Mouse (Mus musculus) B cell, adult 2 months (primary cell): ENCODE measurements around the gene Ltbp1.

Experiments
- DNase-seq, 2 experiments: peaks; one replicate each; pipeline ENCODE4 v3.0.0; 2022

The Ltbp1 gene

GRCm38 (mm10) chr17:75317106-75317505 lies 311.7 kb downstream of the Ltbp1 start:
- no peak for DNase-seq

GRCm38 (mm10) chr17:75323229-75323628 lies 317.9 kb downstream of the Ltbp1 start:
- DNase-seq = no peak

- no peak for DNase-seq
Observed at GRCm38 (mm10) chr17:75323766-75324165, 318.4 kb downstream of the Ltbp1 start.

GRCm38 (mm10) chr17:75328102-75328639 lies 322.8 kb downstream of the Ltbp1 start:
- DNase-seq = no peak

- DNase-seq = no peak
Observed at GRCm38 (mm10) chr17:75330366-75330765, 325.0 kb downstream of the Ltbp1 start.

- DNase-seq = no peak
Observed at GRCm38 (mm10) chr17:75331421-75331951, 326.1 kb downstream of the Ltbp1 start.

- no peak for DNase-seq
Observed at GRCm38 (mm10) chr17:75332289-75332688, 326.9 kb downstream of the Ltbp1 start.

- no peak for DNase-seq
Observed at GRCm38 (mm10) chr17:75333011-75333410, 327.6 kb downstream of the Ltbp1 start.

GRCm38 (mm10) chr17:75333759-75334158 lies 328.4 kb downstream of the Ltbp1 start:
- no peak for DNase-seq

- no peak for DNase-seq
Observed at GRCm38 (mm10) chr17:75335649-75336048, 330.3 kb downstream of the Ltbp1 start.

- no peak for DNase-seq
Observed at GRCm38 (mm10) chr17:75341227-75341626, 335.9 kb downstream of the Ltbp1 start.

GRCm38 (mm10) chr17:75345116-75345515 lies 339.7 kb downstream of the Ltbp1 start:
- no peak for DNase-seq

- DNase-seq = no peak
Observed at GRCm38 (mm10) chr17:75347414-75347813, 342.0 kb downstream of the Ltbp1 start.

- DNase-seq = no peak
Observed at GRCm38 (mm10) chr17:75349109-75349508, 343.7 kb downstream of the Ltbp1 start.

- DNase-seq = no peak
Observed at GRCm38 (mm10) chr17:75349602-75350001, 344.2 kb downstream of the Ltbp1 start.

GRCm38 (mm10) chr17:75353323-75353722 lies 348.0 kb downstream of the Ltbp1 start:
- DNase-seq = no peak

GRCm38 (mm10) chr17:75355431-75355830 lies 350.1 kb downstream of the Ltbp1 start:
- no peak for DNase-seq

- DNase-seq = no peak
Observed at GRCm38 (mm10) chr17:75360111-75360510, 354.7 kb downstream of the Ltbp1 start.

GRCm38 (mm10) chr17:75366332-75366731 lies 361.0 kb downstream of the Ltbp1 start:
- no peak for DNase-seq

- DNase-seq = no peak
Observed at GRCm38 (mm10) chr17:75367486-75368155, 362.3 kb downstream of the Ltbp1 start.

GRCm38 (mm10) chr17:75368580-75368979 lies 363.2 kb downstream of the Ltbp1 start:
- no peak for DNase-seq

GRCm38 (mm10) chr17:75369351-75369750 lies 364.0 kb downstream of the Ltbp1 start:
- no peak for DNase-seq

- DNase-seq = peak; percentile 63 to 66
Observed at GRCm38 (mm10) chr17:75370120-75370519, 364.8 kb downstream of the Ltbp1 start.

GRCm38 (mm10) chr17:75371650-75372049 lies 366.3 kb downstream of the Ltbp1 start:
- DNase-seq = no peak

- peak; percentile 82 to 86 for DNase-seq
Observed at GRCm38 (mm10) chr17:75372371-75372770, 367.0 kb downstream of the Ltbp1 start.
